Mouse (Mus musculus) c-Kit-positive CD71-negative TER-119-negative erythroid progenitor cells, embryonic 14.5 days (primary cell): Measurements from ENCODE around the gene Lefty2.

Experiments used
- DNase-seq: peaks from one replicate; pipeline ENCODE4 v3.0.0-alpha.2; 2013; ENCODE audit warnings: low read depth

The Lefty2 gene

GRCm38 (mm10) chr1:180901107-180901506, 8.2 kb downstream of the Lefty2 start:
- peak; percentile 50 for DNase-seq

DNA sequence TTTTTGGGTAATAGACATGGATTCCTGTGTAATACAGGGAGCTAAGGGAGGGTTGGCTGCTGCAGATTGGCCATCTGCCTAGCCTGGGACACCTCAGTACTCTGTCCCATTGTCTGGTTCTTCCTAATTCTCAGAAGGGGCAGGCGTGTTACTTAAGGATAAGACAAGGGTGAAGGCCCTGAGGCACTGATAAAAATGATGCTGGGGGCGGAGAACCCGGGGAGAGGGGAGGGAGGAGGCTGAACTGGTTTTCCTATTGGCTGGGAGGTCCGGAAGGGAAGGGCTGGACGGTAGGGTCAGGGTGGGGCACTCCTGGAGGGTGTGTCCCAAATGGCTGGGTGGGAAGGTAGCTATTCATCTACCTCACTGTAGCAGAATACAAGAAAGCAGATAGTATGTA, 10.0 kb downstream of the Lefty2 start:
- DNase-seq: peak; percentile 62

DNA sequence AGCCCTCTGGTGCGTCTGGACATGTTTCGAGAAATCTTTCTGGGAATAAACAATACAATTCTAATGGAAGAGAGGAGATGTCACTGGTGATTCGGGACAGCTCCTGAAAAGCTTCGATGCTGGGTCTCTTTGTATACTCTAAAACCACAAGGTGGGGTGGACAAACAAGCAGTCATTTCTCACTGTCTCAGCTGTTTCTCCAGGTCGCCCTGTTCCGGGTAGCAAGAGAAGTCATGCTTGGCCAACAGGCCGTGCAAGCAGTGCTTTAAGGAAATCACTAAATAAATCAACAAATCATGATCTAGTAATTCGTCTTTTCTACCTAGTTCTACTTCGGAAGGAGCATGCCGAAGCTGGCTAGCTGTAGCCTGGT, 10.7 kb downstream of the Lefty2 start:
- no peak for DNase-seq

GRCm38 (mm10) chr1:180904039-180904814, 11.3 kb downstream of the Lefty2 start, which contains the start of gene Pycr2:
Pycr2 (plus strand) TSS chr1:180904293.
- DNase-seq: peak; percentile 84

GRCm38 (mm10) chr1:180904815-180905080, 11.8 kb downstream of the Lefty2 start:
- no peak for DNase-seq

DNA sequence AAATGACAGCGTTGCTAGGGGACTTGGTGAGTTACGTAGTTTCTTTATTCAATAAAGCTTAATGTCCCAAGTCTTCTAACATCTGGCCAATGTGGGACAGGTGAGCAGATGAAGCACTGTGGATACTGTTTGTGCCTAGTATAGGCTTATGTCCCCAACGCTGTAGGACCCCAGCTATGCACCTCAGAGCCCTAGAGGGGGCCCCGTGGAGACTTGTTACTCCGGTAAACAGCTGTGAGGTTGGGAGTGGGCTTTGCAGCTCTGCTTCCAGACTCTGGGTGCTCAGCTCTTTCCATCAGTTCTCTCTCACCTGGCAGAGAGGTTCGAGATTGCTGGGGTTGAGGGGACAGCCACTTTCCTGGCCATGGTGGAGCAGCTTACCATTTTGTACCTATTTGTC, 12.4 kb downstream of the Lefty2 start:
- no peak for DNase-seq

GRCm38 (mm10) chr1:180905876-180906275, 13.0 kb downstream of the Lefty2 start:
- DNase-seq: no peak

DNA sequence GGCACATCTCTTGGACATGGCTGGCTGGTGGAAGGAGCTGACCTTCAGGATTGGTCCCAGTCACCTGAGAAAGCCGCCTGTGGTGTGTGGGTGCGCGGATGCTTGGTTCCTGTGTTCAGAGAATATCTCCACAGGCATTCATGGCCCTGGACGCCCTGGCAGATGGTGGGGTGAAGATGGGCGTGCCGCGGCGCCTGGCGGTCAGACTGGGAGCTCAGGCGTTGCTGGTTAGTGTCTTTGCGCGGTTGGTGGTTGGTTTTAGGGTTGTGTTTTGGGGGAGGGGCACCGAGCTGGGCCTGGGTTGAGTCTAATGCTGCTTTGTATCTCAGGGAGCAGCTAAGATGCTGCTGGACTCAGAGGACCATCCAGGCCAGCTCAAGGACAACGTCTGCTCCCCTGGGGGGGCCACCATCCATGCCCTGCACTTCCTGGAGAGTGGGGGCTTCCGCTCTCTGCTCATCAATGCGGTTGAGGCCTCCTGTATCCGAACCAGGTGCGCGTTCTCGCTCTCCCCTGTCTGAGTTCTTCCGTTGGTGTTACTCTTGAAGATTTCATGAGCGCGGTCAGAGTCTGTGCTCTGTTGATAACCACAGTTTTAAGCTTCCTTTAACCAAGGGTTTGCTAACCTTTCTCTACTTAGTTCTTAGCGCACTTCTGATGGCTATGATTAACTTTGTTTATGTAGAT, 13.7 kb downstream of the Lefty2 start:
- DNase-seq: no peak

GRCm38 (mm10) chr1:180911138-180911537, 18.2 kb downstream of the Lefty2 start:
- no peak for DNase-seq

DNA sequence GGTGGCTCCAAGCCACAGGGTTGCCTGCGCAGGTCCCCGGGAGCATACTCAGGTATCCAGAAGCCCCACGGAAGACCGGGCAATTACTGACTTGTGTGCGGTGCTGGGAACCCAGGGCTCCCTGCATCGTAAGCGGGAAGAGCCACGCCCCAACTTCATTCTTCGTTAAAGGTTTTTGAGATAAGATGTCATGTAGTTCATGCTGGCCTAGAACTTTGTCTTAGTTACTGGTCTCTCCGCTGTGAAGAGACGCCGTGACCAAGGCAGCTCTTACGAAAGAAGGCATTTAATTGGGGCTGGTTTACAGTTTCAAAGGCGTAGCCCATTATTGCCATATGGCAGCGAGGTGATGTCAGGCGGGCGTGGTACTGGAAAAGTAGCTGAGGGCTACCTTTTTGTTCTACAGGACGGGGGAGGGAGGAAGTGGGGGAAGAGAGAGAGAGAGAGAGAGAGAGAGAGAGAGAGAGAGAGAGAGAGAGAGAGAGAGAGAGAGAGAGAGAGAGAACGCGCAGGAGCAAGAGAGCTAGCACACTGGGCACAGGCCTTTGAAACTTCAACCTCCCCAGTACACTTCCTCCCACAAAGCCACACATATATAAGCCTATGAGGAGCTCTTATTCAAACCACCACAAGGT, 18.9 kb downstream of the Lefty2 start:
- no peak for DNase-seq

DNA sequence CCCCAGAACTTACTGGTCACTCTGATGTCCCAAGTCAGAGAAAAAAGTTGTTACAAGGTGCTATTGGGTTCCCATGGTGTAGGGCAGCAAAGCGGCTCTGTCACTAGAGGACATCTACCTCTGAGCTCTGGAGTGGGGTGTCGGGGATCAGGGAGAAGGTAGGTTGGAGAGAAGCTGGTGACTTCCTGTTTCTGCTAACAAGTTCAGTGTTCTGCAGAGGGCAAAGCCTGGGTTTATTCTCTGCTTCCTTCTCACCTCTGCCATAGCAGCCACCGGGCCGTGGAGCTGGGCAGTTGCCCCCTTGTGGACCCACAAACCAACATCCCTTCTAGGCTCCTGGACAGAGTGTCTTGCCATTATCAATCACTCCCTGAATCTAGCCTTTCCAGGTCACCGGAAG, 19.9 kb downstream of the Lefty2 start:
- DNase-seq: no peak

DNA sequence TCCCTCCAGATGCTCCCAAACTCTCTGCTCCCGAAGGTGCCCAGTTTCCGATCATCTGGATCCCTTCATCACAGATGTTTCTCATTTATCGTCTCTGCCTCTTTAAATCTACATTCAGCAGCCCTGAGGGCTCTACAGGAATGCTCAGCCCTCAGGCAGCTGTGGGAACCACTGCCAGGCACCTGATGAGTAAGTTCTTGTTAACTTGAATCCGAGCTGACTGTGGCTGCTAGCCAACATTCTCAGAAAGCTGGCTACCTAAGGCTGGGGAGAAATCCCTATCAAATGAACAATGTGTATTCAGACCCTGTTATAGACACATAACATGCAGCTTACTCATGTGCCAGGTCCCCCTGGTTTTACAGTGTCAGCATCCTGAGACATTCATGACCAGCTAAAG, 20.9 kb downstream of the Lefty2 start:
- DNase-seq: no peak

- no peak for DNase-seq
Measured at GRCm38 (mm10) chr1:180916425-180916824, 23.5 kb downstream of the Lefty2 start.

GRCm38 (mm10) chr1:180917053-180917452, 24.1 kb downstream of the Lefty2 start:
- DNase-seq: no peak

- no peak for DNase-seq
Measured at GRCm38 (mm10) chr1:180919686-180920085, 26.8 kb downstream of the Lefty2 start.

DNA sequence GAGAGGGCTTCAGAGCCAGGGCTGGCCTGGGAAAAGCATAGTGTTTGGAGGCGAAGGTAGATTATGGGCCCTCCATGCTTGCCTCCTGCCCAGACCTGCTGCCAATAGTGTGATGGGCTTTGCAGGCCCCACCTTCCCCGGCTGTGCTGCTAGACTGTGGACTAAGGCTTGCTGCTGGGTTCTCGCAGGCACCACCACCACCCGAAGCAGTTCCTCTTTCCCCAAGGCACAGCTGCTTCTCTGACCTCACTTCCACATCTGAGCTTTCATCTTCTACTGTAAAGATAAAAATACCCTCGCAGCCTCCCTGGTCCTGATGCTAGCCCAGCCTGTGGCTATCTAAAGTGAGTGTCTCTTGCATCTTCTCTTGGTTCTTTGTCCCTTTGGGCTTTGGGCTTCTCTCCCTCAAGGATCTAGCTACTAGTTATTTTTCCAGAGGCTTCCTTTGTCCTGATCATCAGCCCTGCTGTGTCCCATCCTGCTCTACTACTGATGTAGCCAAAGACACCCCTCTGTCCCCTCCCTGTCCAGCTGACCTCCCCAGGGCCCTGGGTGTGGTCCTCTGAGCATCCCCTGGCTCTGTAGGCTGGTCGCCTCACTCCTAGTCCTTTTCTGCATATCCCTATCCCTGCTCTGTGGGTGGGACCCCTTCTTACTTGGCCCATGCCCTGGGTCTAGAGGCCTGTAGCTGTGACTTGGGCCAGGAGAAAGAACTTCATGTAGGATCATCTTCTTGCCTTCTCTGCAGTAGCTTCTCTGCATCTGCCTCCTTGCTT, 29.6 kb downstream of the Lefty2 start:
- no peak for DNase-seq

GRCm38 (mm10) chr1:180924737-180925136, 31.8 kb downstream of the Lefty2 start:
- no peak for DNase-seq

DNA sequence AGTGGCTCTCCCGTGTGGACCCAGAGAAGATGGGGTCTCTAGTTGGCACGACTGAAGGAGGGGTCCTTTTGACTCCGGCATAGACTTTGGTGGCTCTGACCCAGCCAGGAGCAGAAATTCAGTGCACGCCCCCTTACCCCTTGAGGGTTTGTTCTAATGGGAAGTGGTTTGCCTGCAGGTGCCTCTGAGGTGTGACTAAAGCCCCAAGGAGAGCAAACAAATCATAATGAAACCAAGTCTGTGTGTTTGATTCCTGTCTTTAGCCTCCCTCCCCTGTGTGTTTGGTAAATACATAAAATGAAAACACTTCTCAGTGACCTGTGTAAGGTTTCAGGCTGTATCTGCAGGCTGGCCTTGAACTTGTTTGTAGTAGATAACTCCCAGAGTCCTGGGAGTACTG, 33.4 kb downstream of the Lefty2 start:
- no peak for DNase-seq

DNA sequence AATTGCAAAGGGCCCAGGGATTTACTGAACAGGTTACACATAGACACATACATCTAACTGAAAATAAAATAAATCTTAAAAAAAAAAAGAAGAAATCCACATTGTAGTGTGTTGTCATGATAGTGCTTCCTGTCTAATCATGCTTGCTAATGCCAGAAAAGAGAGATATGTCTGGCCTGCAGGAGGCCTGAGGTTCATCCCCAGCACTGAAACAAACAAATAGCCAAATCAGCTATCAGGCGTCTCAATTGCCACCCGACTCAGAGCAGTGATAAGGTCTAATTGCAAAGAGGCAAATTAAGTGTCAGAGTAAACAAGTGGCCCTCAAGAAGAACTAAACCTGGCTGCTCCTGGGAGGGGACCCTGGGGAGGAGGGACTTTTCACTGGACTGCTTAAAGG, 36.7 kb downstream of the Lefty2 start:
- no peak for DNase-seq

GRCm38 (mm10) chr1:180931106-180931505, 38.2 kb downstream of the Lefty2 start:
- DNase-seq: no peak

DNA sequence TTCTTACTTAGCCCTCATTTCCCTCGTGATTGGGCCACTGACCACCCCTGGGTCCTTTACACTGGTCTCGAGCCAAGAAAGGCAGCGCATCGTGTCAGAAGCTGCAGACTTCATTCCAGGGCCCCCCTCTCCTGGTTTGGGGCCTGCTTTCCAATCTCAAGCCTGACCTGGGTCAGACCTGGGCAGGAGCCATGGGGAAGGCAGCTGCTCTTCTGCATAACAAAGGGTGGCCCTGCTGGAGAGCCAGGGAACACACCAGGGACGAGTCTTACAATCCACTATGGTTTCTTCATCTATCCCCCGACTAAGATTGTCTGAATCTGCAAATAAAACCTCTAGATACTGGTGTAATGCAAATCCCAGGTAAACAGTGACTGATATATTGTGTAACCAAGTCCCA, 40.8 kb downstream of the Lefty2 start:
- DNase-seq: no peak
